Mouse (Mus musculus) left cerebral cortex, postnatal 25 days (tissue): ENCODE data around the gene Tdrkh. TPM values are rescaled to one million over a fixed set of nuclear protein-coding genes. Genes with fewer than 3 reads are reported as not detected.

ENCODE experiments used
- DNase-seq, 2 experiments: peaks; one replicate each; pipeline ENCODE4 v3.0.0; 2022; ENCODE audit warnings: low spot score in 2 of 2, mixed read lengths in 1 of 2
- intact Hi-C: fragments of 180-260 bp; cut with DNase I; formaldehyde crosslinking; loops from one replicate; pipeline ENCODE4 v1.15.1; 2025
- total RNA-seq, 2 experiments: library from RNA; stranded (reverse); gene quantifications; 2 replicates each; pipeline ENCODE4 v1.2.3; 2021

The Tdrkh gene
- total RNA-seq, 2 experiments from 2014 or later = 35.1 to 37.9 TPM

DNA sequence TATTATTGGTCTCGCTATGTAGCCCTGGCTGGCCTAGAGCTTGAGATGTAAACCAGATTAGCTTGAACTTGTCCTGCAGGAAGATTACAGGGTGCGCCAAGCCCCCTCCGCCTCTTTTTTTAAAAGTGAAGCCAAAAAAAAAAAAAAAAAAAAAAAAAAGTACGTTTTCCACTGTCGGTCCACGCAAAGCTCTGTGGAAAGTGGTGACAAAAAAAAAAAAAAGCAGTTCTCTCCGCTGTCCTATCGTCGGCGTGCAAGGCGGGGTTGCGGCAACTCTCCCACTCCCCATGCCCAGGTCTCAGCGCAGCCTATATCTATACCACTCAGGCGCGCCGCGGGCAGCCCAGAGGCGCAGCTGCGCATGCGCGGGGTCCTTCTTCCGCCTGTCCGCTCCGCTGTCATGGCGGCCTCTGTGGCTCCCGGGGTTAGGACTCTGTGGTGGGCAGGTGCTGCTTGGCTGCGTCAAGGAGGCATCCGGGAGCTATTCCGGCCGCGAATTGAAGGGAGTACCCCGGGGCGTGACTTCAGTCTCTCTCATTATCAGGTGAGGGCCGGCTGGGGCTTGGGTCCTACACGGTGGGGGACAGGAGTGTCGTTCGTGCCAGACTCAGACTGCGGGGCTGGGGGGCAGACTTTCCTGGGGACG lies 30.0 kb downstream of the Tdrkh start, which contains the start of gene Mrpl9:
Mrpl9 (plus strand) TSS at position 368 of the 646 bp plus-strand sequence.
- intact Hi-C loops = loop anchor here (5.0 kb wide), 1 partner anchor 76 kb away; no protein-coding TSS in a partner anchor
- peak; percentile 95 to 96 for DNase-seq

GRCm38 (mm10) chr3:94443597-94443964 lies 30.5 kb downstream of the Tdrkh start, which contains the start of gene Oaz3:
Gene Oaz3 (minus strand): TSS chr3:94443915.
- intact Hi-C loops = loop anchor here (5.0 kb wide), 1 partner anchor 76 kb away; no protein-coding TSS in a partner anchor
- no peak for DNase-seq

DNA sequence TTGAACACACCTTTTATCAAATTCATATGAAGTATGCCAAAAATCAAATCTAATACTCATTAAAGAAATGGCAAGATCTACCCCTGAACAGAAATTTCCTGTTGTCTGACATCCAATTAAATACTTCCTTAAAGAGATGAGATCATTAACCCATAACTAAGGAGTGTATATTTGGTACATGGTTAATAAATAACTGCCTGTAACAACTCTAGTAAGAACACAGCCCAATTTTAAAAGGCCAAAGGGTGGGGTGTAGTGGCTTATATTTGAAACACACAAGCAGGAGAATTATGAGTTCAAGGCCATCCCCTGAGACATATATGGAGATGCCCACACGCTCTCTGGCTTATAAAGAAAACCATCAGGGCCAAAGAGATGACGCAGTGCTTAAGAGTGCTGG lies 36.3 kb downstream of the Tdrkh start:
- DNase-seq = no peak
- intact Hi-C loops = no loop called here

GRCm38 (mm10) chr3:94456529-94457000 lies 43.5 kb downstream of the Tdrkh start:
- DNase-seq = peak; percentile 85 to 93
- intact Hi-C loops = loop anchor here (1.0 to 5.0 kb wide), 3 partner anchors 46 to 146 kb away; partner anchors contain the start of gene Snx27

GRCm38 (mm10) chr3:94457055-94457454 lies 44.0 kb downstream of the Tdrkh start:
- DNase-seq = no peak
- intact Hi-C loops = loop anchor here (2.0 to 5.0 kb wide), 2 partner anchors 125 to 146 kb away; partner anchors contain the start of gene Snx27

- intact Hi-C loops = loop anchor here (5.0 kb wide), 1 partner anchor 122 kb away; the partner anchor contains the start of gene Snx27
- no peak for DNase-seq
Measured at GRCm38 (mm10) chr3:94459834-94460233, 46.8 kb downstream of the Tdrkh start.

DNA sequence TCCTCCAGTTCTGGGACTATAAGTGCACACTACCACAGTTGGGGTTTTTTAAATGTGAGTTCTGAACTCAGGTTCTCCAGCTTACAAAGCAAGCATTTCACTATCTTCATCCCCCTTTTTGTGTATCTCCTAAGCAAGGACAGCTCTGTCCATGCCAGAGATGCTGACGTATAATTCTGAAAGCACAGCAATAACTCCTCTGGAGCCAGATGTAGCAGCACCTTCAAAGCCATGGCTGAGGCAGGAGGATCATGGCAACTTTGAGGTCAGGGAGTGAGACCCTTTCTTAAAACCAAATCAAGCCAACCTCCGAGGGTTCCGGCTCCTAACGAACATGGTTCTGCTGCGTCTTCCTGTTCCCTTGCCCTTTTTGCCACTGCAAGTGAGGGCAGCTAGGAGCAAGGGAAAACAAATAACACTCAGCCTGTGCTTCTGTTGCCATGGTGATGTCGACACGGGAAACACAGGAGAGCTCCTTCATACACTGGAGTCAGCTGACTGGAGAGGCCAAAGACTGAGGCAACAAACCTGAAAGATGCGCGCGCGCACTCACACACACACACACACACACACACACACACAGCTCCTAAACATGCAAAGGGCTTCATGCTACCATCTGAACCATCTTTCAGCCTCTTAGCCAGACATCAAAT lies 51.0 kb downstream of the Tdrkh start:
- intact Hi-C loops = loop anchor here (2.0 kb wide), 1 partner anchor 15 kb away; the partner anchor contains the start of gene Celf3
- DNase-seq = peak; percentile 34 to 52

DNA sequence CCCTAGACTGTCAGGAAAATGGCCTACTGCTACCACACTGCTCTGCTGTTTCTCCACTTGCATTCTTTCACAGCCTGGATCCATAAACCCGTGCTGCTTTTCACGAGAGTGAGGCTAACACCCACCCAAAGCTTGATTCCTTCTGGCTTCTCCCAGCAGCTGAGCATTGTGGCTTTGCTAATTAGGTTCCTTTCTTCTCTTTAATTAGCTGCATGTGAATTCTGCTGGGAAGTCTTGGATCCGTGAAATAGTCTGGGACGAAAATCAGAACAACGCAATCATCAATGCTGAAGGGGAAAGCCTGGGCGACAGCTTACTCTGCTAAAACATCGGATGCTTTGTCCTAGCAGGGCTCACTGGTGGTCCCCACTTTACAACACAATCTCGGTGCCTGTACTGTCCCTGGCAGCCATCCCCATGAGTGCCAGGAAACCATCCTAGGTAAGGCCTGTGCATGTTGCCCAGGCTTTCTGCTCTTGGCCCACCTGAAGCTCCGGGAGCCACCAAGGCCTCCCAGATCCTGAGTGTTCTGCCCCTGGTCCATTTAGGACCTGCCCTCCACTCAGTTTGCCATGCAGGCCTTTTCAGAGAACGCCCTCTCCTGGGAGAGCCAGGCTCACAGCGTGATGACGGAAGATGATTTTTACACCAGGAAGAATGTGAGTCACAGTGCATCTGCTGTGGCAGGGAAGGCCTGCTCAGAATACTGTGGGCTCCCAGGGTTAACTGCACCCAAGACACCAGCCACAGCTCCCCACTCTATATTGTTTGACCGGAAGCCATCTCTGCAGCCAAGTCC lies 52.8 kb downstream of the Tdrkh start:
- intact Hi-C loops = loop anchor here (2.0 to 5.0 kb wide), 2 partner anchors 13 to 371 kb away; partner anchors contain the start of genes Celf3 and Pogz
- peak; percentile 55 to 92 for DNase-seq

GRCm38 (mm10) chr3:94468931-94469330 lies 55.9 kb downstream of the Tdrkh start:
- no peak for DNase-seq
- intact Hi-C loops = loop anchor here (5.0 kb wide), 1 partner anchor 368 kb away; the partner anchor contains the start of gene Pogz

DNA sequence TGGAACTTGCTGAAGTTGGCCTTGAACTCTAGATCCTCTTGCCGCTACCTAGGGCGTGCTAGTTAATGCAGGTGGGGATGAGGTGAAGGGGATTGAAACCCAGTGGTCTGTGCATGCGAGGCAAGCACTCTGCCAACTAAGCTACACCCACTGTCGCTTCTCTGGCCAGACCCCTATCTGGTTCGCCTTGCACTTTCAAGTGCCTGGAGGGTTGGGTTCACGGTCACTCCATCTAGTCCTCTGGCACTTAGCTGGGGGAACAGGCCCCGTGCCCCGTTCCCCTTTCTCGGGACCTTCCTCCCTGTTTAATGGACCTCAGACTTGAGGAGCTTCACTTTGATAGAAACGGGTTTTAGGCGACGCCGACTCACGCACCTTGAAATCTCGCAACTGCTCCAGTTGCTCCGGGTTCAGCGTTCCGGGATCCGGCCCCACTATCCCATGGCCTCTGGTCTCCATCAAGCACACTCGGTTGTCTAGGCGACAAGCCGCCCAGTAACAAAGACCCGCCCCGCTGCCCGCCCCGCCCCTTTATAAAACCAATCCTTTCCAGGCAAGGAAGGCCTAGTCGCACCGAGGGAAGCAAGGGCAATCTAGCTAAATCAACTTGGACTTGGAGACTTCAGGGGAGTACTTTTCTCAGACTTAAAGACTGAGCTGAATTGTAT lies 59.5 kb downstream of the Tdrkh start:
- intact Hi-C loops = no loop called here
- DNase-seq = peak in 1 of 2 experiments; percentile 17

DNA sequence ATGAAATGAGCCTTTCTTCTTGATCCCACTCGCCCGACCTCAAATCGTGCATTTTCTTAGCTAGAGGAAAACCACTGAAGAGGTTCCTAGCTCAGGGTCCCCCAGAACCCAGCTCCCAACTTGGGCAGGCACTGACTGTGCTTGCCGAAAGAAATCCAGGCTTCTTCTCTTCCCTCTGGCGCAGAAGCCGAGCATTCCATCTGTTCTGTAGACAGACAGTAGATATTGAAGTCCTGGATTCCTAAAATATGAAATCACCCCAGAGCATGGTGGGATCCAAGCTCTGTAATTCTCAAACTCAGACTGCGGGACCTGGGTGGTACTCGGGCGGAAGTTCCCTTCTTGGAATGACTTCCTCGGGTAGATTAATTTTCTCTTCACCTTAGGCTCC lies 60.0 kb downstream of the Tdrkh start:
- intact Hi-C loops = no loop called here
- peak; percentile 24 to 44 for DNase-seq

DNA sequence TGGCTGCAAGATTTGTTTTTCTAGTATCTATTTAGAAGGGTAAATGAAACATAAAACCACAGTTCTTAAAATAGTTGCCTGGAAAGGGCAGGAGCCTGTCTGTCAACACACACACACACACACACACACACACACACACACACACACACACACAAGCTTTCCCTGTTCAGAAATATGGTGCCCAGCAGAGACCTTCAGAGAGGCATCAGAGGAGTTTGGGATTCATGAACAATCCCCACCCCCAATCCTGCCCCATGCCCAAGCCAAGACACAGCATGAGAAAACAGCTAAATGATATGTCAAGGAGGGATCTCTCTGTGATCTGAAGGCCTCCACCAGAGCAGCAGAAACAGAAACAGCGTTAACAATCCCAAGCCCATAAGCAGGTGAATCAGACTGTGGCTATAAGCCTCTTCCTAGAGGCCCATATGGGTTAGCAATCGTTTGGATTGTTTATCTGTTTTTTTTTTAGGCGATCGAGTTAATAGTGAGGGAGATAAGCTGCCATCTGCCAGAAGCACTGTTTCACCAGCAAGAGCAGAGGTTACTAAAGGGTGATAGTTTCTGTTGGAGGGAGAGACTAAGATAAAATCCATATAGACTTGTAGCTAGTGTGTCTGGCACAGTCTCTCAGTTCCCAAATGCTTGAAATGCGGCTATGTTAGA lies 60.6 kb downstream of the Tdrkh start:
- no peak for DNase-seq
- intact Hi-C loops = no loop called here

- intact Hi-C loops = no loop called here
- no peak for DNase-seq
Measured at GRCm38 (mm10) chr3:94476301-94477035, 63.4 kb downstream of the Tdrkh start.

- DNase-seq = peak; percentile 64 to 91
- intact Hi-C loops = no loop called here
Measured at GRCm38 (mm10) chr3:94477444-94477843, 64.4 kb downstream of the Tdrkh start.

GRCm38 (mm10) chr3:94477981-94478422 lies 64.9 kb downstream of the Tdrkh start, which contains the start of gene Celf3:
Gene Celf3 (plus strand): TSS chr3:94478295.
- peak; percentile 64 to 86 for DNase-seq
- intact Hi-C loops = loop anchor here (2.0 kb wide), 1 partner anchor 13 kb away; no protein-coding TSS in a partner anchor

DNA sequence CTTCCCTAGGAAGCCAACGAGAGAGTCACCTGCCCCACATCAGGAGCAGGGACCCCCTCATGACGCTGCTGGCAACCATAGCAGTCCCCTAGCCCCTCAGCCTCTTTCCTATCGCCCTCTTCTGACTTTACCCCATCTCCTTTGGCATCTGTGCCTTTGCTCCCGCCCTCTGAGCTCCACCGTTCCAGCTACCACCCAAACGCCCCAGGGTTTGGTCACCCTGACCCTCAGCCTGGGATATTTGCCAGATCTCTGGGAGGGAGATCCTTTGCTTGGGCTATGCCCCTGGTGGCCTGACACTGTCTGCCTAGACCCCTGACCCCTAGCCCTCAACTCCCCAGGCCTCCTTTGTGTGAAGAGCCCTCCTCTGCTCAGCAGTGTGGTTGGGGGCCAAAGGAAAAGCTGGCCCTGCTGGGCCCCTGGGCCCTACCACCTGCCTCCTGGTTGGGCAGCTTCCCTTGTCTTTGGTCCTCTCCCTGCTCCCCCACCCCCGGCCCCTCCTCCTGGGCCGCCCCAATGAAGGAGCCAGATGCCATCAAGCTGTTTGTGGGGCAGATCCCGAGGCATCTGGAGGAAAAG lies 65.6 kb downstream of the Tdrkh start:
- no peak for DNase-seq
- intact Hi-C loops = loop anchor here (2.0 kb wide), 1 partner anchor 14 kb away; no protein-coding TSS in a partner anchor

GRCm38 (mm10) chr3:94479564-94479963 lies 66.5 kb downstream of the Tdrkh start:
- intact Hi-C loops = loop anchor here (2.0 kb wide), 1 partner anchor 15 kb away; no protein-coding TSS in a partner anchor
- no peak for DNase-seq
